Mouse (Mus musculus) stomach, embryonic 15.5 days (tissue): ENCODE data around the gene Syt7. TPM values are rescaled to one million over a fixed set of nuclear protein-coding genes. Genes with fewer than 3 reads are reported as not detected.

Experiments
- ATAC-seq: fragments of 200-750 bp; cut with Nextera tagmentation; 2 replicates; pipeline ENCODE4 v1.8.0; 2017; ENCODE audit warnings: low read depth, moderate number of reproducible peaks, moderate TSS enrichment; ENCODE audit not compliant: insufficient read depth, low FRiP score
- H3K27ac ChIP-seq: fragments of 300-500 bp; sonication (generic); 2 replicates; pipeline ENCODE4 v1.5.1; 2015; ENCODE audit warnings: mild to moderate bottlenecking, inconsistent platforms
- H3K27me3 ChIP-seq: fragments of 300-500 bp; sonication (generic); replicated peaks from 2 replicates; pipeline ENCODE4 v1.6.1; 2015; ENCODE audit warnings: inconsistent platforms
- H3K36me3 ChIP-seq: fragments of 300-500 bp; sonication (generic); 2 replicates; pipeline ENCODE4 v1.6.1; 2015; ENCODE audit warnings: inconsistent platforms
- H3K4me1 ChIP-seq: fragments of 300-500 bp; sonication (generic); 2 replicates; pipeline ENCODE4 v1.6.1; 2015; ENCODE audit warnings: inconsistent platforms
- H3K4me2 ChIP-seq: fragments of 300-500 bp; sonication (generic); 2 replicates; pipeline ENCODE4 v1.6.1; 2015; ENCODE audit warnings: mild to moderate bottlenecking, inconsistent platforms
- H3K4me3 ChIP-seq: fragments of 300-500 bp; sonication (generic); replicated peaks from 2 replicates; pipeline ENCODE4 v1.5.1; 2015; ENCODE audit warnings: inconsistent platforms
- H3K9ac ChIP-seq: fragments of 300-500 bp; sonication (generic); 2 replicates; pipeline ENCODE4 v1.6.1; 2015; ENCODE audit warnings: inconsistent platforms
- H3K9me3 ChIP-seq: fragments of 300-500 bp; sonication (generic); 2 replicates; pipeline ENCODE4 v1.6.1; 2016; ENCODE audit warnings: inconsistent platforms
- WGBS: fragments of 180-500 bp; shearing (Covaris S2); methylation state at CpG from one replicate; pipeline ENCODE4 v1.1.7; 2015; 5-methylcytosine and 5-hydroxymethylcytosine counted together
- polyA plus RNA-seq: library from polyadenylated mRNA; unstranded; fragments of >200 nt; fragmentation: Nextera tagmentation; extraction: Ambion mirVana; gene quantifications from 2 replicates; pipeline ENCODE4 v1.2.1, GENCODE M21; 2015

The Syt7 gene
- polyA plus RNA-seq, 1 experiment from 2014 or later, result 2.6 TPM

- Histone ChIP-seq H3K4me1 (no peaks in the 10 kb centered on the region), H3K9ac (no peak overlapping the region), H3K4me2 (no peak overlapping the region), H3K9me3 (no peaks in the 10 kb centered on the region), H3K36me3 (no peaks in the 10 kb centered on the region), H3K27me3 (no peaks in the 10 kb centered on the region), H3K4me3 (no peak overlapping the region), H3K27ac (no peak overlapping the region)
- no peak for ATAC-seq
- WGBS, result 68% methylated on average over 10 of the region's 10 CpGs
Measured at GRCm38 (mm10) chr19:10404424-10404823, 15.5 kb downstream of the Syt7 start.

GRCm38 (mm10) chr19:10404911-10405310, 16.0 kb downstream of the Syt7 start:
- Histone ChIP-seq H3K36me3 (no peaks in the 10 kb centered on the region), H3K27ac (no peak overlapping the region), H3K4me2 (no peak overlapping the region), H3K27me3 (no peaks in the 10 kb centered on the region), H3K9ac (no peak overlapping the region), H3K4me3 (no peak overlapping the region), H3K9me3 (no peaks in the 10 kb centered on the region), H3K4me1 (no peaks in the 10 kb centered on the region)
- WGBS, result 49% methylated on average over 2 of the region's 2 CpGs
- no peak for ATAC-seq

- Histone ChIP-seq H3K4me2 (peak overlapping the region; percentile 50), H3K27me3 (no peaks in the 10 kb centered on the region), H3K9ac (no peak overlapping the region), H3K27ac (no peak overlapping the region), H3K4me1 (peaks cover 17% of the 10 kb centered on the region; the same call in 1 of the 2 replicates), H3K36me3 (no peaks in the 10 kb centered on the region), H3K4me3 (peak overlapping the region; percentile 25), H3K9me3 (no peaks in the 10 kb centered on the region)
- WGBS, result 0% methylated on average over 17 of the region's 19 CpGs
- ATAC-seq, result peak; percentile 42; the same call in 1 of the 2 replicates
Measured at GRCm38 (mm10) chr19:10413701-10414242, 24.9 kb downstream of the Syt7 start.

- Histone ChIP-seq H3K4me2 (no peak overlapping the region), H3K4me3 (no peak overlapping the region), H3K9me3 (no peaks in the 10 kb centered on the region), H3K27me3 (no peaks in the 10 kb centered on the region), H3K36me3 (no peaks in the 10 kb centered on the region), H3K4me1 (peaks cover 17% of the 10 kb centered on the region; the same call in 1 of the 2 replicates), H3K27ac (no peak overlapping the region), H3K9ac (no peak overlapping the region)
- no peak for ATAC-seq
- whole genome bisulfite sequencing, result 69% methylated on average over 5 of the region's 5 CpGs
Measured at GRCm38 (mm10) chr19:10415508-10415907, 26.6 kb downstream of the Syt7 start.

- no peak overlapping the region for H3K27ac ChIP-seq
- H3K4me3 ChIP-seq, result no peak overlapping the region
- H3K4me2 ChIP-seq, result no peak overlapping the region
- no peaks in the 10 kb centered on the region; the same call in 1 of the 2 replicates for H3K27me3 ChIP-seq
- peaks cover 19% of the 10 kb centered on the region for H3K4me1 ChIP-seq
- no peak for ATAC-seq
- no peak overlapping the region for H3K9ac ChIP-seq
- H3K9me3 ChIP-seq, result no peaks in the 10 kb centered on the region
- H3K36me3 ChIP-seq, result no peaks in the 10 kb centered on the region
- WGBS, result 54% methylated on average over 8 of the region's 8 CpGs
Measured at GRCm38 (mm10) chr19:10416889-10417288, 28.0 kb downstream of the Syt7 start.

- Histone ChIP-seq H3K4me3 (no peak overlapping the region), H3K4me2 (no peak overlapping the region), H3K36me3 (no peaks in the 10 kb centered on the region), H3K27me3 (no peaks in the 10 kb centered on the region; the same call in 1 of the 2 replicates), H3K27ac (no peak overlapping the region), H3K4me1 (peaks cover 24% of the 10 kb centered on the region), H3K9me3 (no peaks in the 10 kb centered on the region), H3K9ac (no peak overlapping the region)
- WGBS, result 72% methylated on average over 12 of the region's 12 CpGs
- ATAC-seq, result no peak
Measured at GRCm38 (mm10) chr19:10417436-10417835, 28.5 kb downstream of the Syt7 start.

- H3K27ac ChIP-seq, result no peak overlapping the region
- WGBS, result 7% methylated on average over 45 of the region's 53 CpGs
- ATAC-seq, result no peak
- peak overlapping the region; percentile 23 for H3K4me3 ChIP-seq
- H3K9ac ChIP-seq, result no peak overlapping the region
- H3K9me3 ChIP-seq, result no peaks in the 10 kb centered on the region
- H3K4me1 ChIP-seq, result peaks cover 31% of the 10 kb centered on the region
- H3K27me3 ChIP-seq, result peaks cover 3% of the 10 kb centered on the region; the same call in 1 of the 2 replicates
- no peaks in the 10 kb centered on the region for H3K36me3 ChIP-seq
- H3K4me2 ChIP-seq, result peak overlapping the region; percentile 58
Measured at GRCm38 (mm10) chr19:10421986-10422976, 33.4 kb downstream of the Syt7 start.

GRCm38 (mm10) chr19:10424751-10425150, 35.9 kb downstream of the Syt7 start:
- H3K9ac ChIP-seq, result no peak overlapping the region
- no peaks in the 10 kb centered on the region for H3K36me3 ChIP-seq
- no peaks in the 10 kb centered on the region for H3K9me3 ChIP-seq
- no peak overlapping the region for H3K27ac ChIP-seq
- peaks cover 3% of the 10 kb centered on the region; the same call in 1 of the 2 replicates for H3K27me3 ChIP-seq
- H3K4me3 ChIP-seq, result no peak overlapping the region
- no peak overlapping the region for H3K4me2 ChIP-seq
- 44% methylated on average over 1 of the region's 1 CpGs for WGBS
- no peak for ATAC-seq
- H3K4me1 ChIP-seq, result peaks cover 34% of the 10 kb centered on the region

- Histone ChIP-seq H3K27me3 (peaks cover 3% of the 10 kb centered on the region; the same call in 1 of the 2 replicates), H3K4me3 (no peak overlapping the region), H3K4me1 (peaks cover 43% of the 10 kb centered on the region), H3K9me3 (no peaks in the 10 kb centered on the region), H3K4me2 (no peak overlapping the region), H3K27ac (no peak overlapping the region), H3K36me3 (no peaks in the 10 kb centered on the region), H3K9ac (no peak overlapping the region)
- no peak for ATAC-seq
- 57% methylated on average over 13 of the region's 13 CpGs for WGBS
Measured at GRCm38 (mm10) chr19:10425484-10426270, 36.8 kb downstream of the Syt7 start.

- Histone ChIP-seq H3K4me1 (peaks cover 45% of the 10 kb centered on the region), H3K27ac (no peak overlapping the region), H3K27me3 (peaks cover 3% of the 10 kb centered on the region; the same call in 1 of the 2 replicates), H3K9me3 (no peaks in the 10 kb centered on the region), H3K9ac (no peak overlapping the region), H3K4me3 (no peak overlapping the region), H3K36me3 (no peaks in the 10 kb centered on the region), H3K4me2 (no peak overlapping the region)
- 55% methylated on average over 25 of the region's 25 CpGs for WGBS
- ATAC-seq, result no peak
Measured at GRCm38 (mm10) chr19:10426312-10426711, 37.4 kb downstream of the Syt7 start.

GRCm38 (mm10) chr19:10426793-10427192, 37.9 kb downstream of the Syt7 start:
- Histone ChIP-seq H3K9ac (no peak overlapping the region), H3K27me3 (peaks cover 3% of the 10 kb centered on the region; the same call in 1 of the 2 replicates), H3K4me3 (no peak overlapping the region), H3K9me3 (no peaks in the 10 kb centered on the region), H3K4me1 (peaks cover 44% of the 10 kb centered on the region), H3K4me2 (no peak overlapping the region), H3K36me3 (no peaks in the 10 kb centered on the region), H3K27ac (no peak overlapping the region)
- no peak for ATAC-seq
- 41% methylated on average over 6 of the region's 6 CpGs for WGBS
